Mouse (Mus musculus) MEL (cell line): ENCODE measurements around the gene Cltc. TPM values are rescaled to one million over a fixed set of nuclear protein-coding genes. Genes with fewer than 3 reads are reported as not detected.

ENCODE experiments used
- DNase-seq: peaks from one replicate; pipeline ENCODE4 v3.0.0; 2011; ENCODE audit warnings: low read depth, low spot score
- H3K27ac ChIP-seq: 2 replicates; pipeline ENCODE4 v1.5.1; 2012; ENCODE audit warnings: low read depth, mild to moderate bottlenecking, control low read depth, low read length, moderate library complexity; ENCODE audit not compliant: control insufficient read depth
- H3K27me3 ChIP-seq, 2 experiments: fragments of 150-350 bp in 1 of 2; sonication (generic) in 1 of 2; 2 replicates each; pipeline ENCODE4 v1.6.1; 2012; ENCODE audit warnings: low read length in 2 of 2, mild to moderate bottlenecking in 2 of 2, improper control_type of control experiment in 1 of 2, moderate library complexity in 1 of 2; ENCODE audit not compliant: insufficient read depth in 2 of 2, control insufficient read depth in 1 of 2
- H3K36me3 ChIP-seq, 2 experiments: 2 replicates each; pipeline ENCODE4 v1.6.1; 2012 to 2014; ENCODE audit warnings: low read length in 2 of 2, improper control_type of control experiment in 1 of 2, inconsistent platforms in 1 of 2, mild to moderate bottlenecking in 1 of 2; ENCODE audit not compliant: insufficient read depth in 2 of 2, control insufficient read depth in 1 of 2
- H3K4me1 ChIP-seq, 2 experiments: fragments of 150-350 bp in 1 of 2; sonication (generic) in 1 of 2; 2 replicates each; pipeline ENCODE4 v1.6.1; 2012; ENCODE audit warnings: low read length in 2 of 2, improper control_type of control experiment in 1 of 2, mild to moderate bottlenecking in 1 of 2; ENCODE audit not compliant: insufficient read depth in 2 of 2, control insufficient read depth in 1 of 2
- H3K4me3 ChIP-seq, 2 experiments: fragments of 150-350 bp in 1 of 2; sonication (generic) in 1 of 2; 2 replicates each; pipeline ENCODE4 v1.5.1; 2012; ENCODE audit warnings: low read depth in 2 of 2, low read length in 2 of 2, mild to moderate bottlenecking in 2 of 2, moderate library complexity in 2 of 2, control low read depth in 1 of 2, improper control_type of control experiment in 1 of 2; ENCODE audit not compliant: control insufficient read depth in 1 of 2, insufficient read depth in 1 of 2
- H3K79me2 ChIP-seq: 2 replicates; pipeline ENCODE4 v1.6.1; 2012; ENCODE audit warnings: mild to moderate bottlenecking, low read length, moderate library complexity; ENCODE audit not compliant: control insufficient read depth, poor library complexity, insufficient read depth
- H3K9ac ChIP-seq: 2 replicates; pipeline ENCODE4 v1.6.1; 2012; ENCODE audit warnings: low read depth, mild to moderate bottlenecking, control low read depth, low read length, moderate library complexity; ENCODE audit not compliant: control insufficient read depth, poor library complexity, severe bottlenecking
- H3K9me3 ChIP-seq: fragments of 150-350 bp; sonication (generic); replicated peaks from 2 replicates; pipeline ENCODE4 v1.6.1; 2012; ENCODE audit warnings: mild to moderate bottlenecking, low read length, improper control_type of control experiment, moderate library complexity; ENCODE audit not compliant: insufficient read depth
- CHD2 ChIP-seq: IDR thresholded peaks from 2 replicates; pipeline ENCODE4 v1.6.1; 2011; ENCODE audit warnings: low read length, improper control_type of control experiment
- E2F4 ChIP-seq: IDR thresholded peaks from 2 replicates; pipeline ENCODE4 v1.6.1; 2011; ENCODE audit warnings: low read depth, low read length, improper control_type of control experiment, borderline replicate concordance
- JUND ChIP-seq: IDR thresholded peaks from 2 replicates; pipeline ENCODE4 v1.6.1; 2011; ENCODE audit warnings: low read depth, mild to moderate bottlenecking, improper control_type of control experiment, low read length
- MAZ ChIP-seq: IDR thresholded peaks from 2 replicates; pipeline ENCODE4 v1.6.1; 2012; ENCODE audit warnings: low read depth, mild to moderate bottlenecking, inconsistent platforms, low read length, improper control_type of control experiment
- MEF2A ChIP-seq: IDR thresholded peaks from 2 replicates; pipeline ENCODE4 v1.6.1; 2014; ENCODE audit warnings: low read depth, mild to moderate bottlenecking, inconsistent platforms, low read length, improper control_type of control experiment; ENCODE audit not compliant: poor library complexity, insufficient replicate concordance, severe bottlenecking; ENCODE audit errors: extremely low read depth
- MXI1 ChIP-seq: IDR thresholded peaks from 2 replicates; pipeline ENCODE4 v1.6.1; 2011; ENCODE audit warnings: mild to moderate bottlenecking, low read depth, low read length, improper control_type of control experiment
- MYB ChIP-seq: IDR thresholded peaks from 2 replicates; pipeline ENCODE4 v1.6.1; 2011; ENCODE audit warnings: mild to moderate bottlenecking, low read depth, low read length, improper control_type of control experiment
- MYC ChIP-seq: IDR thresholded peaks from 2 replicates; pipeline ENCODE4 v1.6.1; 2011; ENCODE audit warnings: low read depth, mild to moderate bottlenecking, low read length, improper control_type of control experiment, moderate library complexity
- NRF1 ChIP-seq: IDR thresholded peaks from 2 replicates; pipeline ENCODE4 v1.6.1; 2014; ENCODE audit warnings: low read depth, mild to moderate bottlenecking, inconsistent platforms, low read length, improper control_type of control experiment, moderate library complexity; ENCODE audit not compliant: poor library complexity, insufficient read depth, severe bottlenecking
- POLR2AphosphoS5 ChIP-seq: IDR thresholded peaks from 2 replicates; pipeline ENCODE4 v1.6.1; 2012; ENCODE audit warnings: low read depth, borderline replicate concordance, mild to moderate bottlenecking, inconsistent platforms, low read length, moderate library complexity, mixed read lengths
- RAD21 ChIP-seq: IDR thresholded peaks from 2 replicates; pipeline ENCODE4 v1.6.1; 2011; ENCODE audit warnings: mild to moderate bottlenecking, low read depth, low read length, improper control_type of control experiment
- RCOR1 ChIP-seq: IDR thresholded peaks from 2 replicates; pipeline ENCODE4 v1.6.1; 2012; ENCODE audit warnings: low read depth, mild to moderate bottlenecking, inconsistent platforms, low read length, improper control_type of control experiment
- SMC3 ChIP-seq: IDR thresholded peaks from 2 replicates; pipeline ENCODE4 v1.6.1; 2011; ENCODE audit warnings: low read depth, low read length, improper control_type of control experiment
- TAL1 ChIP-seq: IDR thresholded peaks from 2 replicates; pipeline ENCODE4 v1.6.1; 2012; ENCODE audit warnings: mild to moderate bottlenecking, inconsistent platforms, low read length, moderate library complexity, mixed read lengths
- TBP ChIP-seq: IDR thresholded peaks from 2 replicates; pipeline ENCODE4 v1.8.0; 2011; ENCODE audit warnings: low read depth, low read length, improper control_type of control experiment
- USF1 ChIP-seq: IDR thresholded peaks from 2 replicates; pipeline ENCODE4 v1.6.1; 2014; ENCODE audit warnings: low read depth, mild to moderate bottlenecking, inconsistent platforms, low read length, improper control_type of control experiment, moderate library complexity
- ZKSCAN1 ChIP-seq: IDR thresholded peaks from 2 replicates; pipeline ENCODE4 v1.6.1; 2012; ENCODE audit warnings: low read depth, mild to moderate bottlenecking, inconsistent platforms, low read length, improper control_type of control experiment, moderate library complexity
- polyA plus RNA-seq, 2 experiments: library from polyadenylated mRNA; stranded (reverse) in 1 of 2; unstranded in 1 of 2; fragments of >175 nt in 1 of 2; fragments of >200 nt in 1 of 2; gene quantifications; 2 replicates each; pipeline versions ENCODE4 v1.2.1 to v1.2.4; 2012; ENCODE audit warnings: low replicate concordance in 2 of 2, low read depth in 1 of 2; ENCODE audit not compliant: insufficient read length in 2 of 2, insufficient read depth in 1 of 2, missing spikeins in 1 of 2
- total RNA-seq: library from RNA; depleted of rRNA; stranded (reverse); fragments of 300-350 nt; gene quantifications from 2 replicates; pipeline ENCODE4 v1.2.3, GENCODE M21; 2012; rRNA removed

The Cltc gene
- total and polyA plus RNA-seq, 3 experiments: 149 to 300 (median 205) TPM

- TF ChIP-seq MYB: no peak
- TF ChIP-seq MXI1: no peak
- no peak for TF ChIP-seq MYC
- no peak for TF ChIP-seq JUND
- no peak for TF ChIP-seq USF1
- TF ChIP-seq TAL1: no peak
- no peak for TF ChIP-seq SMC3
- no peak for TF ChIP-seq RAD21
- TF ChIP-seq NRF1: no peak
- TF ChIP-seq CHD2: no peak
- TF ChIP-seq TBP: no peak
- TF ChIP-seq POLR2AphosphoS5: no peak
- TF ChIP-seq RCOR1: no peak
- no peak for TF ChIP-seq ZKSCAN1
- TF ChIP-seq MAZ: no peak
- TF ChIP-seq MEF2A: no peak
- TF ChIP-seq E2F4: no peak
- Histone ChIP-seq H3K4me1 (peaks cover 0 to 2% of the 10 kb centered on the region in 2 experiments; a peak in 1 of 4 replicates), H3K27ac (no peak overlapping the region), H3K79me2 (0 out of 2 replicates have a peak, but pooled peaks cover 2% of the 10 kb centered on the region), H3K4me3 (no peak overlapping the region), H3K36me3 (peaks cover 0 to 3% of the 10 kb centered on the region in 2 experiments; a peak in 2 of 4 replicates), H3K9me3 (no peaks in the 10 kb centered on the region), H3K27me3 (no peaks in the 10 kb centered on the region), H3K9ac (no peak overlapping the region)
- no peak for DNase-seq
Observed at GRCm38 (mm10) chr11:86644553-86644952, 112.8 kb downstream of the Cltc start.

Other genes starting within 250 kb of the Cltc start
- gene Rps6kb1, start 212.8 kb downstream of the Cltc start, total RNA-seq: 39.3 and 39.8 TPM in 2 replicates
- gene Rps6kb1, start 212.8 kb downstream of the Cltc start, polyA plus RNA-seq: 10 to 100 TPM; 49.4 to 73.6 TPM
- 21.5 and 23.4 TPM in 2 replicates for gene Tubd1, start 212.6 kb downstream of the Cltc start, total RNA-seq
- 10 to 100 TPM in 1 of 2 experiments, not detected in 1; 14.4 TPM for gene Tubd1, start 212.6 kb downstream of the Cltc start, polyA plus RNA-seq
- 61.8 and 64.4 TPM in 2 replicates for gene Vmp1, start 73.7 kb downstream of the Cltc start, total RNA-seq
- gene Vmp1, start 73.7 kb downstream of the Cltc start, polyA plus RNA-seq: 10 to 100 TPM in 1 of 2 experiments, not detected in 1; 94.9 TPM
- 37.3 and 40.3 TPM in 2 replicates for gene Ptrh2, start 73.6 kb downstream of the Cltc start, total RNA-seq
- 10 to 100 TPM in 1 of 2 experiments, not detected in 1; 30.0 TPM for gene Ptrh2, start 73.6 kb downstream of the Cltc start, polyA plus RNA-seq
- gene Dhx40, start 50.2 kb upstream of the Cltc start, total RNA-seq: 15.5 and 16.1 TPM in 2 replicates
- gene Dhx40, start 50.2 kb upstream of the Cltc start, polyA plus RNA-seq: 10 to 100 TPM in 1 of 2 experiments, not detected in 1; 10.1 TPM
- 0.23 and 0.33 TPM in 2 replicates for gene Ypel2, start 236.1 kb upstream of the Cltc start, total RNA-seq
- gene Ypel2, start 236.1 kb upstream of the Cltc start, polyA plus RNA-seq: under 1 TPM in 1 of 2 experiments, not detected in 1; 0.52 TPM